Mouse (Mus musculus) embryonic facial prominence, embryonic 13.5 days (tissue): ENCODE measurements around the gene Ltc4s. TPM values are rescaled to one million over a fixed set of nuclear protein-coding genes. Genes with fewer than 3 reads are reported as not detected.

ENCODE experiments used
- ATAC-seq: fragments of 200-750 bp; cut with Nextera tagmentation; 2 replicates; pipeline ENCODE4 v1.8.0; 2017; ENCODE audit warnings: low read depth; ENCODE audit not compliant: insufficient number of reproducible peaks, insufficient read depth, low FRiP score, low TSS enrichment
- H3K27ac ChIP-seq: fragments of 300-500 bp; sonication (generic); 2 replicates; pipeline ENCODE4 v1.5.1; 2015; ENCODE audit warnings: moderate library complexity, mild to moderate bottlenecking, inconsistent platforms
- H3K27me3 ChIP-seq: fragments of 300-500 bp; sonication (generic); 2 replicates; pipeline ENCODE4 v1.6.1; 2015; ENCODE audit warnings: mild to moderate bottlenecking, inconsistent platforms
- H3K36me3 ChIP-seq: fragments of 300-500 bp; sonication (generic); 2 replicates; pipeline ENCODE4 v1.6.1; 2015; ENCODE audit warnings: mild to moderate bottlenecking, inconsistent platforms
- H3K4me1 ChIP-seq: fragments of 300-500 bp; sonication (generic); 2 replicates; pipeline ENCODE4 v1.6.1; 2015; ENCODE audit warnings: inconsistent platforms
- H3K4me2 ChIP-seq: fragments of 300-500 bp; sonication (generic); 2 replicates; pipeline ENCODE4 v1.6.1; 2015; ENCODE audit warnings: moderate library complexity, mild to moderate bottlenecking, inconsistent platforms
- H3K4me3 ChIP-seq: fragments of 300-500 bp; sonication (generic); 2 replicates; pipeline ENCODE4 v1.5.1; 2015; ENCODE audit warnings: mild to moderate bottlenecking, inconsistent platforms
- H3K9ac ChIP-seq: fragments of 300-500 bp; sonication (generic); 2 replicates; pipeline ENCODE4 v1.6.1; 2015; ENCODE audit warnings: mild to moderate bottlenecking, inconsistent platforms
- H3K9me3 ChIP-seq: fragments of 300-500 bp; sonication (generic); 2 replicates; pipeline ENCODE4 v1.6.1; 2016; ENCODE audit warnings: inconsistent platforms
- WGBS: fragments of 180-500 bp; shearing (Covaris S2); methylation state at CpG from one replicate; pipeline ENCODE4 v1.1.7; 2015; ENCODE audit warnings: mixed read lengths; 5-methylcytosine and 5-hydroxymethylcytosine counted together
- polyA plus RNA-seq: library from polyadenylated mRNA; unstranded; fragments of >200 nt; fragmentation: Nextera tagmentation; extraction: Ambion mirVana; gene quantifications from 2 replicates; pipeline ENCODE4 v1.2.1, GENCODE M21; 2015

Ltc4s gene
- polyA plus RNA-seq, 1 experiment from 2014 or later = 1.8 TPM

DNA sequence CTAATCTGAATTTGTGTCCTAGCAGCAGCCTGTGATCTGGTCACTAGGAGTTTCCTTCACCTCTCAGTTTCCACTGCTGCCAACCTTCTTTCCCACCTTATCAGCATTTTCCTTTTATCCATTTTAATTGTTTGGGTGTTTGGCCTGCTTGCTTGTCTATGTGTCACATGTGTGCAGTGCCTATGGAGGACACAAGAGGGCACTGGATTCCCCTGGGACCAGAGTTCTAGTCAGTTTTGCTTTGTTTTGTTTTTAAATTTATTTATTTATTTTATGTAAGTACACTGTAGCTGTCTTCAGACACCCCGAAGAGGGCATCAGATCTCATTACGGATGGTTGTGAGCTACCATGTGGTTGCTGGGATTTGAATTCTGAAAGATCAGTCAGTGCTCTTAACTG is 30.7 kb upstream of the Ltc4s start:
- no peak for ATAC-seq
- no peaks in the 10 kb centered on the region for H3K27me3 ChIP-seq
- no peak overlapping the region for H3K4me3 ChIP-seq
- no peak overlapping the region for H3K4me2 ChIP-seq
- H3K4me1 ChIP-seq = 0 out of 2 replicates have a peak, but pooled peaks cover 6% of the 10 kb centered on the region
- H3K27ac ChIP-seq = no peak overlapping the region
- H3K9me3 ChIP-seq = no peaks in the 10 kb centered on the region
- 80% methylated on average over 2 of the region's 2 CpGs for WGBS
- H3K36me3 ChIP-seq = peaks cover 33% of the 10 kb centered on the region
- no peak overlapping the region for H3K9ac ChIP-seq

DNA sequence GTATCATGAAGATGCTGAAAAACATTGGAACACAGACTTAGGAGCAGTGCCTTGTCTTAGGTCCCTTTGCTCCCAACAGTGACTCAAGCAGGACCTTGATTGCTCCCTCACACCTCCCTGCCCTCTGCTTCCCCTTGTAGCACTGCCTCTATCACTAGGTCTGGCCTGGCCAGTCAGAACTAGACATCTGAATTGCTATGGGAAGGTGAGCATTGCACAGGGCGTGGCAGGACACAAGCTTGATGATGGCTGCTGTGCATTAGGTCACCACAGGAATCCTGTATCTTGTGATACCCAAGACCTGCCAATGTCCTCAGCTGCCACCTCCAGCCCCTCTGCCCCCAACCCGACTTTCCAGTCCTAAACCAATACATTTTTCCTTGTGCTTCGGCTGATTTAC is 28.6 kb upstream of the Ltc4s start:
- H3K36me3 ChIP-seq = peaks cover 53% of the 10 kb centered on the region

DNA sequence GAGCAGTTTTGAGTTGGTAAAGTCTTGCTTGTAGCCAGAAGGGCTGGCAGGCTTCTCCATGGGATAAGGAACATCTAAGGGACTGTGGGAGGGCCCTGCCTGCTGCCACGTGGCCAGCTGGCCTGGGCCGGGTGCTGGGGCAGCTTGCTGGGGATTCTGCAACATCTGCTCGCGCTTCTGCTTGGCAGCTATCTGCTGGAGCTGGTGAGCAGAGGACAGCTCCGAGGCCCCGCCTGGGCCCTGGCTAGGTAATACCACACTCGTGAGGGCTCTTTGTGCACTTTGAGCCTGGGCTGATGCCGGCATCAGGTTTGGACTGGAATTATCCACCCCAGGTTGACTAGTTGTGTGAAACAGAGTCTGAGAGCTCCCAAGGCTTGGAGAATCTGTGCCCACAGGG is 27.5 kb upstream of the Ltc4s start:
- whole genome bisulfite sequencing = 88% methylated on average over 8 of the region's 8 CpGs
- Histone ChIP-seq H3K9ac (no peak overlapping the region), H3K36me3 (peaks cover 64% of the 10 kb centered on the region), H3K27ac (no peak overlapping the region), H3K4me3 (no peak overlapping the region), H3K4me1 (no peaks in the 10 kb centered on the region), H3K27me3 (no peaks in the 10 kb centered on the region), H3K9me3 (no peaks in the 10 kb centered on the region), H3K4me2 (no peak overlapping the region)
- ATAC-seq = no peak

More for the DNA sequence above, 28.6 kb upstream of the Ltc4s start:
- no peaks in the 10 kb centered on the region for H3K27me3 ChIP-seq
- no peak for ATAC-seq
- no peak overlapping the region for H3K9ac ChIP-seq
- 87% methylated on average over 3 of the region's 3 CpGs for WGBS
- H3K27ac ChIP-seq = no peak overlapping the region
- no peak overlapping the region for H3K4me3 ChIP-seq
- no peaks in the 10 kb centered on the region for H3K9me3 ChIP-seq
- no peak overlapping the region for H3K4me2 ChIP-seq
- 0 out of 2 replicates have a peak, but pooled peaks cover 5% of the 10 kb centered on the region for H3K4me1 ChIP-seq

DNA sequence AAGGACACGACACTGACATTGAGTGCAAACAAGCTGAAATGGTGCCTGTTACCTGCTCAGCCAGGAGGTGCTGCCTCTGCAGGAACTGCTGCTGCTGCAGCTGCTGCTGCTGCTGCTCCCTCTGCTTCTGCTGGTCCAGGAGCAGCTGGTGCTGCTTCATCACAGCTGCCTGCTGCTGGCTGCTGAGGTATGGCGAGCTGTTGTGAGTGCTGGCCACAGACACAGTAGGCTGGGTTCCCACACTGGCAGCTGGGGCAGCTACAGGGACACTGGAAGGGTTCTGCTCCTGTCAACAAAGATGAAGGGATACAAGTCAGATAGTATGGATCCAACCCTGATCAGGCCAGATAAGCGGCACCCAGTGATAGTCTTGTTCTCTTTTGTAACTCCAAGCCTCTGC is 24.8 kb upstream of the Ltc4s start:
- Histone ChIP-seq H3K9me3 (no peaks in the 10 kb centered on the region), H3K27ac (no peak overlapping the region), H3K27me3 (no peaks in the 10 kb centered on the region), H3K4me2 (no peak overlapping the region), H3K9ac (no peak overlapping the region), H3K4me1 (no peaks in the 10 kb centered on the region), H3K36me3 (peaks cover 91% of the 10 kb centered on the region), H3K4me3 (no peak overlapping the region)
- no peak for ATAC-seq
- over 99% methylated on average over 3 of the region's 3 CpGs for WGBS

DNA sequence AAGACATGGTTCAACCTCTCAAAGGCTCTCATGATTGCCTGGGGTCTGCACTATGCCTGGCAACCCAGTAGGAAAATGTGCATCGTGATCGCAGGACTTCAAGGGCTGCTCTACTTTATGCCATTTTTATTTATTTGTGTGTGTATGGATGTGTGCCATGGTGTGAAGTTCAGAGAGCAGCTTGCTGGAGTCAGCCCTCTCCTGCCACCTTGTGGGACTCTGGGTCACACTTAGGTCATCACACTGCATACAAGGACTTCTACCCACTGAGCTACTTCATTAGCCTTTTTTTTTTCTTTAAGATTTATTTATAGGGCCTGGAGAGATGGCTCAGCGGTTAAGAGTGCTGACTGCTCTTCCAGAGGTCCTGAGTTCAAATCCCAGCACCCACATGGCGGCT is 23.6 kb upstream of the Ltc4s start:
- peaks cover 98% of the 10 kb centered on the region for H3K36me3 ChIP-seq
- H3K9ac ChIP-seq = no peak overlapping the region
- no peaks in the 10 kb centered on the region for H3K4me1 ChIP-seq
- H3K27me3 ChIP-seq = no peaks in the 10 kb centered on the region
- H3K9me3 ChIP-seq = no peaks in the 10 kb centered on the region
- ATAC-seq = no peak
- no peak overlapping the region for H3K27ac ChIP-seq
- no peak overlapping the region for H3K4me2 ChIP-seq
- WGBS = 92% methylated on average over 4 of the region's 4 CpGs
- no peak overlapping the region for H3K4me3 ChIP-seq

DNA sequence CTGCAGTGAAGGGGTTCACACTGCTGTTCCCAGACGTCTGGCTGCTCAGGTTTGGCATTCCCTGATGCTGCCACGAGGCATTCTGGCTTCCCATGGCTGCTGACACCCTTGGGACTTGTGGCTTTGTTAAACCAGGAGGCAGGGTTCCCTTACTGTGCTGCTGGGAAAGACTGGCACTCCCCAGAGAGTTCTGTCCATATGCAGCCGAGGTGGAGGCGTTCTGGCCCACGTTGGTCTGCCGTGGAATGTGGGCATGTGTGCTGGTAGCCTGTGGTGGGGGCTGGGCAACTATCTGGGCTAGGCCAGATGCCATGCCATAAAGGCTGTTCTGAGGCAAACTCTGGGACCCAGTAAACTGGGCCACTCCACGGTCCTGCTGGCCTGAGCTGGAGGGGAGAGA is 19.9 kb upstream of the Ltc4s start:
- Histone ChIP-seq H3K9me3 (no peaks in the 10 kb centered on the region), H3K4me2 (no peak overlapping the region), H3K27ac (no peak overlapping the region), H3K4me3 (no peak overlapping the region), H3K4me1 (peaks cover 3% of the 10 kb centered on the region; the same call in 1 of the 2 replicates), H3K9ac (no peak overlapping the region), H3K36me3 (peaks cover 75% of the 10 kb centered on the region), H3K27me3 (no peaks in the 10 kb centered on the region)
- no peak for ATAC-seq
- WGBS = 77% methylated on average over 7 of the region's 7 CpGs

DNA sequence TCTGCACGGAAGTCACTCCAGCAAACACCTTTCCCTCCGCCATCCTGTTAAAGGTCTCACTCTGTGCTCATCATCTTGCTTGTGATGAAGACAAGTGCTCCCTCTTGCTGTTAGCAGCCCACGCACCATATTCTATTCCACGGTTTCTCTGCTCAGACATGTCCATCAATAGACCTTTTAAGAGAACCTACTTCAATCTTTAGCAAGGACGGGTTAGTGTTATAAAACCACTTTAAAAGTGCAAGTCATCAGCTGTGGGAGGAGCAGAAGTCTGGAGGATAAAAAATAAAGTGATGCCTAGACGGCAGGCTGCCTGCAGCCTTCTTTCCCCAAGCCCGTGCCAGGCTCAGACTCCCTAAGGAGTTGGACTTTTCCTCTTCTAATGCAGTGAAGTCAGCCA is 18.2 kb upstream of the Ltc4s start:
- H3K4me3 ChIP-seq = no peak overlapping the region
- peaks cover 58% of the 10 kb centered on the region for H3K36me3 ChIP-seq
- H3K9ac ChIP-seq = no peak overlapping the region
- no peak overlapping the region for H3K4me2 ChIP-seq
- no peaks in the 10 kb centered on the region for H3K9me3 ChIP-seq
- H3K4me1 ChIP-seq = peaks cover 16% of the 10 kb centered on the region
- no peaks in the 10 kb centered on the region for H3K27me3 ChIP-seq
- 88% methylated on average over 7 of the region's 7 CpGs for WGBS
- H3K27ac ChIP-seq = no peak overlapping the region
- no peak for ATAC-seq

DNA sequence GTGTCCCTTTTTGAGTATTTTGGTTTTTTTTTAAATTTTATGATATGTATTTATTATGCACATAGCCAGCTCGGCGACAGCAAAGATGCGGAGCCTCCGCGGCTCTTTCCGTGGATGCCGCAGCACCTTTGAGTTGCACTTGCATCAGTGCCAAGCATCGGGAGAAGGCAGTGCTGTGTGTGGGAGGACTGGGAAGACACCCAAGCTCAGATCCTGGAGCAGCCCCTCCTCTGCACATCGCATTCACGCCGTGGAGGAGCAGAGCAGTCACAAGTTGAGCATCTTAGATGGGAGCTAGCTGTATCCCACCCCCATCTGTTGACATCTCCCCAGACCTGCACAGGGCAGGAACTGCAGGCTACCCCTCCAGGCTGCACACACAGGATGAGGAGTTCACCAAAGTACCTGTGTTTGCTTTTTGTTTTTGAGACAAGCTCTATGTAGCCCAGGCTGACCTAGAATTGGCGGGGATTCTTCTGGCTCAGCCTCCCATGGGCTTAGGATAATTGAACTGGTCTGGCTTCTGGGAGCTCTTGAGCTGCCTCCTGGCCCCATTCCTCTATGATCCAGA is 15.7 kb upstream of the Ltc4s start:
- 84% methylated on average over 12 of the region's 12 CpGs for WGBS
- Histone ChIP-seq H3K27me3 (no peaks in the 10 kb centered on the region), H3K4me2 (no peak overlapping the region), H3K36me3 (peaks cover 33% of the 10 kb centered on the region), H3K27ac (no peak overlapping the region), H3K9ac (no peak overlapping the region), H3K9me3 (no peaks in the 10 kb centered on the region), H3K4me1 (peaks cover 16% of the 10 kb centered on the region), H3K4me3 (no peak overlapping the region)
- ATAC-seq = no peak

DNA sequence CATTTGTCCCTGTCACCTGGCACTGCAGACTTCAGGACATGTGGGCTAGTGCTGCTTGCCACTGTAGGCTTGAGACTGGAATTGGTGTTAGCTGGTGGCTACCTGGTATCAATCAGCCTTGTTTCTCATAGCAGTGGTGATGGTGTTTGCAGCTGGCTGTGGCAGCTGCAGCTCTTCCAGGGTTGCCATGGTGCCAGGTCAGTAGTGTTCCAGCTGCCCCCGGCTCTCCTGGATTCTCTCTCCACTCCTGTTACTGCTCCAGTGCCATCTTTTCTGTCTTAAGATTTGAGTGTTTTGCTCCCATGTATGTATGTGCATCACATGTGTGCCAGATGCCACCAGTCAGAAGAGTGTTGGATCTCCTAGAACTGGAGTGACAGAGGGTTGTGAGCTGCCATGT is 15.0 kb upstream of the Ltc4s start:
- Histone ChIP-seq H3K9ac (no peak overlapping the region), H3K27me3 (no peaks in the 10 kb centered on the region), H3K4me3 (no peak overlapping the region), H3K36me3 (peaks cover 26% of the 10 kb centered on the region), H3K9me3 (no peaks in the 10 kb centered on the region), H3K4me2 (no peak overlapping the region), H3K4me1 (peaks cover 16% of the 10 kb centered on the region), H3K27ac (peak overlapping the region; percentile 68; the same call in 1 of the 2 replicates)
- ATAC-seq = no peak
- WGBS = 57% methylated on average over 1 of the region's 1 CpGs

DNA sequence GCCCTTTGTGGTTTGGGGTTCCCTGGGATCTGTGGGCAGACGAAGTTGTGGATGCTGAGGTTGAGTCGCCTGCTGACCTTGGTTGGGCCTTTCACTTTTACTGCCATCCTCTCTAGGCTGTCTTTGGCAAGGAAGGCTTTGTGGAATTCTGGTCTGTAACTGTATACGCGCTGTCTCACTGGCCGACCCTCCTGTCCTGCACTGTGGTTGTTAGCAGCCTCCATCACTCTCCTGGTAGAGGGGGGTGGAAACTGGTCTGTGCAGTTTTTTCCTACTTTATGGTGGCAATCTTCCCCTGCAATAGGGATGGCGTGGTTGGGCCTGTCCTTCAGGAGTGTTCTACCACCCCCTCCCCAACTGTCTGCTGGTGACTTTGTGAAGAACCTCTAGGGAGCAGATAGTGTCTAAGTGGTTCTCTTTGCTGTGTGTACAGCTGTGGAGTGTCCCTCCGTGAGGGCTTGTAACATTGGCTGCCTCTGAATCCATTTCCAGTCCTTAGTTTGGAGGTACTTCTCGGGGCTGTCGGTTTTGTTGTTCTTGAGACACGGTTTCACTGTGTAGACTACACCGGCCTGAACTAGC is 14.4 kb upstream of the Ltc4s start:
- H3K27ac ChIP-seq = peak overlapping the region; percentile 68
- 0 out of 2 replicates have a peak, but pooled peaks have one; percentile 32 for ATAC-seq
- H3K4me3 ChIP-seq = no peak overlapping the region
- WGBS = 54% methylated on average over 11 of the region's 11 CpGs
- 0 out of 2 replicates have a peak overlapping the region, but pooled peaks have one; percentile 36 for H3K9ac ChIP-seq
- H3K4me2 ChIP-seq = no peak overlapping the region
- peaks cover 20% of the 10 kb centered on the region for H3K36me3 ChIP-seq
- H3K9me3 ChIP-seq = no peaks in the 10 kb centered on the region
- H3K27me3 ChIP-seq = no peaks in the 10 kb centered on the region
- peaks cover 16% of the 10 kb centered on the region for H3K4me1 ChIP-seq

DNA sequence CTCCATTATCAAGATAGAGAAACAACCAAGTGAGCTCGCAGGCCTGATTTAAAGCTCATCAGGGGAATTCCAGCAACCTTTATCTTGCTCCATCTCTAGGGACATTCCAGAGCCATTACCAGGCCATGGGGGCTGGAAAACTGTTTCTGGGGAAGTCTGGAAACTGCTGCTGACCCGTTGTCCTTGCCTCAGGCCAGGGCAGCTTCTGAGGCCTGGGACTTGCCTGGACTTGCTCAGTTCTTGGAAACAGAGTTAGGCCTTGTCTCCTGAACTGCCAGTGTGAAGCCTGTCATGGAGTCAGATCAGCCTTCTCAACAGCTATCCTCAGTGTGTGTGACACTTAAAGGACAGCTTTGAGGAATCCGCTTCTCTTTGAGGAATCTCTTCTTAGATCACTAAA is 13.8 kb upstream of the Ltc4s start:
- no peaks in the 10 kb centered on the region for H3K27me3 ChIP-seq
- H3K4me1 ChIP-seq = peaks cover 16% of the 10 kb centered on the region
- peak overlapping the region; percentile 36; the same call in 1 of the 2 replicates for H3K9ac ChIP-seq
- no peak overlapping the region for H3K4me3 ChIP-seq
- no peaks in the 10 kb centered on the region for H3K9me3 ChIP-seq
- peak overlapping the region; percentile 68 for H3K27ac ChIP-seq
- WGBS = 27% methylated on average over 3 of the region's 3 CpGs
- H3K36me3 ChIP-seq = peaks cover 14% of the 10 kb centered on the region
- ATAC-seq = no peak
- H3K4me2 ChIP-seq = no peak overlapping the region

DNA sequence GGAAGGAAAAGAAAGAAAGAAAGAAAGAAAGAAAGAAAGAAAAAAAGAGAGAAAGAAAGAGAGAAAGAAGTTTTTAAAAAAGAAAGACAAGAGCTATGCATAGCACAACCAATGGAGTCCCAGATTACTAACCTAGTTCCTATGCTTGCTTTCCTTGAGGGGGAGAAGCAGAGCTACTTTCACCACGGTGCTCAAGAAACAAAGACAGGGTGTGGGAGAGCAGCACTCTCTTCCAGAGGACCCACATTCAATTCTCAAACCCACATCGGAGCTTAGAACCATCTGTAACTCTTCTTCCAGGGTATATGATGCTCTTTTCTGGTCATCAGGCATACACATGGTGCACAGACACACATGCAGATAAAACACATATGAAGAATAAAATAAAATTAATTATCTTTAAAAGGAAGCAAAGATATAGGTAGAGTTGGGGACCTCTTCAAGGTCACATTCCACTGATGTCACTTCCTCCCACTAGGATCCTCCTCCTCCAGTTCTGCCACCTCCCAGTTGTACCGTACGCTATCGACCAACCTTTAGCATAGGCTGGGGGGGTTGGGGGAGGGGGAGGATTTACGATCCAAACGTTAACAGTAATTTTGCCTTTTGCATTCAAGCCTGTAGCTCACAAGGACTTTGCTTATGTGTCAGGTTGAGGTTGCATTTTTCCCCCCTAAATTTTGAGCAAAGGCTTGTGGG is 10.2 kb upstream of the Ltc4s start:
- Histone ChIP-seq H3K27ac (no peak overlapping the region), H3K4me3 (no peak overlapping the region), H3K9ac (no peak overlapping the region), H3K27me3 (no peaks in the 10 kb centered on the region), H3K36me3 (no peaks in the 10 kb centered on the region), H3K9me3 (no peaks in the 10 kb centered on the region), H3K4me2 (no peak overlapping the region), H3K4me1 (peaks cover 16% of the 10 kb centered on the region)
- ATAC-seq = no peak
- 79% methylated on average over 7 of the region's 7 CpGs for WGBS
